Mouse (Mus musculus): ENCODE results near the gene Ppp2r2c. TPM values are rescaled to one million over a fixed set of nuclear protein-coding genes. Genes with fewer than 3 reads are reported as not detected.

The Ppp2r2c gene
- polyA plus RNA-seq, 1 experiment from 2014 or later = 38.3 TPM

DNA sequence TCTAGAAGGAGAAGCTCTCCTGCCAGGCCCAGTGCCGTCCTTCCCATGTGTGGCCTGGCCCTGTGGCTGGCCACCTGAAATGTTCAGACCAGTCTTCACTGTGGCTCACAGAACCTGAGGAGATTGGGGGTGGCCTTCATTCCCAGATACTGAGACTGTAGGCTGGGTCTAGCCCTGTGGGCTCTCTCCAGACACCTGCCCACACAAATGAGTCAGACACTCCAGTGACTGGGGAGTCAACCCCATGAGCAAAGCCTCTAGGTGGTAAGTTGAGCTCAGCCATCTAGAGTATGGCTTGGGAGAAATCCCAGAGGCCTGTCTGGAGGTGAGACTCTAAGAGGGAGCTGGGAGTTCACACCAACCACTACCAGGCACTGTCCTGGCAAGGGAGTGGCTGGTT lies 53.6 kb downstream of the Ppp2r2c start:
- DNase-seq (no peak), ATAC-seq (ENCODE audit: low FRiP score, low TSS enrichment) (no peak)
- Histone ChIP-seq H3K27me3 (ENCODE audit: control insufficient read depth, insufficient read depth, low read length) (no peaks in the 10 kb centered on the region), H3K27ac (replicated peaks; ENCODE audit: low read depth, low read length) (no peak overlapping the region), H3K9ac (replicated peaks; ENCODE audit: low read length) (no peak overlapping the region), H3K9me3 (ENCODE audit: control insufficient read depth, low read length) (no peaks in the 10 kb centered on the region), H3K4me2 (ENCODE audit: low read length) (no peak overlapping the region), H3K36me3 (ENCODE audit: control insufficient read depth, insufficient read depth, low read length) (no peaks in the 10 kb centered on the region), H3K4me1 (ENCODE audit: control insufficient read depth, insufficient read depth, low read length) (0 out of 2 replicates have a peak, but pooled peaks cover 3% of the 10 kb centered on the region), H3K4me3 (replicated peaks; ENCODE audit: low read depth, low read length) (no peak overlapping the region)
- WGBS = 86% methylated on average over 1 of the region's 1 CpGs

- ATAC-seq (ENCODE audit: low FRiP score, low TSS enrichment) (no peak), DNase-seq (no peak)
- Histone ChIP-seq H3K9me3 (ENCODE audit: control insufficient read depth, low read length) (no peaks in the 10 kb centered on the region), H3K4me2 (ENCODE audit: low read length) (no peak overlapping the region), H3K27me3 (ENCODE audit: control insufficient read depth, insufficient read depth, low read length) (no peaks in the 10 kb centered on the region), H3K4me3 (replicated peaks; ENCODE audit: low read depth, low read length) (no peak overlapping the region), H3K36me3 (ENCODE audit: control insufficient read depth, insufficient read depth, low read length) (no peaks in the 10 kb centered on the region), H3K4me1 (ENCODE audit: control insufficient read depth, insufficient read depth, low read length) (0 out of 2 replicates have a peak, but pooled peaks cover 3% of the 10 kb centered on the region), H3K27ac (replicated peaks; ENCODE audit: low read depth, low read length) (no peak overlapping the region), H3K9ac (replicated peaks; ENCODE audit: low read length) (no peak overlapping the region)
- WGBS = 79% methylated on average over 10 of the region's 10 CpGs
Measured at GRCm38 (mm10) chr5:36922811-36923210, 54.5 kb downstream of the Ppp2r2c start.

DNA sequence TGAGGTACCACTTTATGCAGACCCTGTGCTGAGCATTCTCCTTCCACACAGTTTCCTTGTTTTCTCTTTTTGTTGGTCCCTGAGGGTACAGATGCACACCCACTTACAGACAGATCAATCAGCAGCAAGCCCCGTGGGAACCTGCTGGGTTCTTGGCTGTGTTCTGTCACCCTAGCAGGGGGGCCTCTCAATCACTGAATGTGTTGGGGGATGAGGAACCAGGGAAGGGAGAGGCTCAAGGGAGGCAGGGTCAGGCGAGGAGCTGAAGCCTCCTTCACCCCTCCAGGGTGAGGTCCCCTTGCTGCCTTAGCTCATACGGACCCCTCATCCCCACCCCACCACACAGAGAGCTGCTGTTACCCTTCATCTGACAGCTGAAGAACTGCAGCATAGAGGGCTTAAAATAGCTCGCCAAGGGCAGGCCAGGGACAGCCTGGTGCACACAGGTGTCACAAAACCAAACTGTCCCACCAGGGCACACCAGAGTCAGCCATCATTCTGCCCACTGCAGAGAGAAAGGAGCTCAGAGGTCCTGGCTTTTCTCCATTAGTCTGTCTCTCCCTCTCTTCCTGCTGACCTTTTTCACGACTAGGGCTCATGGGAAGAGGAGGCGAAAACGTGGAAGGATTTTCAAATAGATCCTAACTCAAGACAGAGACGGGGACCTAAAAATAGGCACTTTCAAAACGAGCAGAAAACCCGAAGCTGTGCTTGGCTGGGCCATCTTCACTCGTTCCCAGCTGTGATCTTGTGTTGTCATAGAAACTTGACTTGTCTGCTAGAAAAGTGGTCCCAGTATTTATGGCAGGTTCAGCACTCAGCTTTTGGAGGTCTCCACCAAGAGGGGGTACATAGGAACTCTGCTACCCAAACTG lies 55.8 kb downstream of the Ppp2r2c start:
- Histone ChIP-seq H3K27ac (replicated peaks; ENCODE audit: low read depth, low read length) (no peak overlapping the region), H3K36me3 (ENCODE audit: control insufficient read depth, insufficient read depth, low read length) (no peaks in the 10 kb centered on the region), H3K4me2 (ENCODE audit: low read length) (no peak overlapping the region), H3K4me1 (ENCODE audit: control insufficient read depth, insufficient read depth, low read length) (0 out of 2 replicates have a peak, but pooled peaks cover 3% of the 10 kb centered on the region), H3K27me3 (ENCODE audit: control insufficient read depth, insufficient read depth, low read length) (no peaks in the 10 kb centered on the region), H3K9me3 (ENCODE audit: control insufficient read depth, low read length) (no peaks in the 10 kb centered on the region), H3K4me3 (replicated peaks; ENCODE audit: low read depth, low read length) (no peak overlapping the region), H3K9ac (replicated peaks; ENCODE audit: low read length) (no peak overlapping the region)
- DNase-seq = no peak
- 50% methylated on average over 11 of the region's 11 CpGs for WGBS
- ATAC-seq (ENCODE audit: low FRiP score, low TSS enrichment) = no peak

- Histone ChIP-seq H3K27me3 (ENCODE audit: control insufficient read depth, insufficient read depth, low read length) (no peaks in the 10 kb centered on the region), H3K4me3 (replicated peaks; ENCODE audit: low read depth, low read length) (no peak overlapping the region), H3K9me3 (ENCODE audit: control insufficient read depth, low read length) (no peaks in the 10 kb centered on the region), H3K9ac (replicated peaks; ENCODE audit: low read length) (no peak overlapping the region), H3K4me1 (ENCODE audit: control insufficient read depth, insufficient read depth, low read length) (no peaks in the 10 kb centered on the region), H3K27ac (replicated peaks; ENCODE audit: low read depth, low read length) (no peak overlapping the region), H3K36me3 (ENCODE audit: control insufficient read depth, insufficient read depth, low read length) (no peaks in the 10 kb centered on the region), H3K4me2 (ENCODE audit: low read length) (no peak overlapping the region)
- DNase-seq = peak; percentile 27
- no peak for ATAC-seq (ENCODE audit: low FRiP score, low TSS enrichment)
- WGBS = 47% methylated on average over 4 of the region's 4 CpGs
Measured at GRCm38 (mm10) chr5:36928701-36929100, 60.4 kb downstream of the Ppp2r2c start.

DNA sequence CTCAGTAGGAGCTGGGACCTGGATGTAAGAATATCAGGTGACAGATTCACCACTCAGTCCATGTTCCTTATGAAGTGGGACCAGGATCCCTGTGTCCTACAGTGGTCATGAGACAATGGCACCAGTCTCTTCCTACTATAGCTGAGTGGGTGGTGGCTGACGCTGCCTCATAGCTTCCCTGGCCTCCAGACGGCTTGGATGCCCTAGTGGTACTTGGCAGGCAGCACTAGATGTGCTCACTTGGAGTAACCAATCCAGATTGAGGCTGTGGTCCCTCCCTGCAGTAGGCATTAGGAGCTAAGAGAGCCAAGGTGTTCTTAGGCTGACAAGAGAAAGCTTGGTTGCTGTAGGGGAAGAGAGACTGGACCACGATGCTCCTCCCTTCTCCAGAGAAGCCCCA lies 61.1 kb downstream of the Ppp2r2c start:
- ATAC-seq (ENCODE audit: low FRiP score, low TSS enrichment) = no peak

GRCm38 (mm10) chr5:36933383-36933782 lies 65.1 kb downstream of the Ppp2r2c start:
- Histone ChIP-seq H3K36me3 (ENCODE audit: control insufficient read depth, insufficient read depth, low read length) (no peaks in the 10 kb centered on the region), H3K4me3 (replicated peaks; ENCODE audit: low read depth, low read length) (no peak overlapping the region), H3K4me2 (ENCODE audit: low read length) (no peak overlapping the region), H3K27me3 (ENCODE audit: control insufficient read depth, insufficient read depth, low read length) (no peaks in the 10 kb centered on the region), H3K9me3 (ENCODE audit: control insufficient read depth, low read length) (no peaks in the 10 kb centered on the region), H3K4me1 (ENCODE audit: control insufficient read depth, insufficient read depth, low read length) (peaks cover 16% of the 10 kb centered on the region), H3K9ac (replicated peaks; ENCODE audit: low read length) (no peak overlapping the region), H3K27ac (replicated peaks; ENCODE audit: low read depth, low read length) (no peak overlapping the region)
- DNase-seq (no peak), ATAC-seq (ENCODE audit: low FRiP score, low TSS enrichment) (no peak)
- WGBS = 70% methylated on average over 8 of the region's 8 CpGs

More for the DNA sequence above, 61.1 kb downstream of the Ppp2r2c start:
- Histone ChIP-seq H3K9me3 (ENCODE audit: control insufficient read depth, low read length) (no peaks in the 10 kb centered on the region), H3K4me2 (ENCODE audit: low read length) (no peak overlapping the region), H3K27me3 (ENCODE audit: control insufficient read depth, insufficient read depth, low read length) (no peaks in the 10 kb centered on the region), H3K4me1 (ENCODE audit: control insufficient read depth, insufficient read depth, low read length) (no peaks in the 10 kb centered on the region), H3K27ac (replicated peaks; ENCODE audit: low read depth, low read length) (no peak overlapping the region), H3K36me3 (ENCODE audit: control insufficient read depth, insufficient read depth, low read length) (no peaks in the 10 kb centered on the region), H3K9ac (replicated peaks; ENCODE audit: low read length) (no peak overlapping the region), H3K4me3 (replicated peaks; ENCODE audit: low read depth, low read length) (no peak overlapping the region)
- DNase-seq = no peak
- WGBS = 73% methylated on average over 3 of the region's 3 CpGs

- no peak overlapping the region for H3K4me3 ChIP-seq (replicated peaks; ENCODE audit: low read depth, low read length)
- H3K4me1 ChIP-seq (ENCODE audit: control insufficient read depth, insufficient read depth, low read length) = peaks cover 16% of the 10 kb centered on the region
- ATAC-seq (ENCODE audit: low FRiP score, low TSS enrichment) = peak; percentile 81; the same call in 1 of the 2 replicates
- peak; percentile 90 for DNase-seq
- 52% methylated on average over 17 of the region's 17 CpGs for WGBS
- H3K9me3 ChIP-seq (ENCODE audit: control insufficient read depth, low read length) = no peaks in the 10 kb centered on the region
- no peak overlapping the region for H3K9ac ChIP-seq (replicated peaks; ENCODE audit: low read length)
- H3K27me3 ChIP-seq (ENCODE audit: control insufficient read depth, insufficient read depth, low read length) = no peaks in the 10 kb centered on the region
- no peaks in the 10 kb centered on the region for H3K36me3 ChIP-seq (ENCODE audit: control insufficient read depth, insufficient read depth, low read length)
- peak overlapping the region; percentile 68 for H3K27ac ChIP-seq (replicated peaks; ENCODE audit: low read depth, low read length)
- H3K4me2 ChIP-seq (ENCODE audit: low read length) = no peak overlapping the region
Measured at GRCm38 (mm10) chr5:36935486-36936473, 67.5 kb downstream of the Ppp2r2c start.

- Histone ChIP-seq H3K4me1 (ENCODE audit: control insufficient read depth, insufficient read depth, low read length) (peaks cover 16% of the 10 kb centered on the region), H3K27ac (replicated peaks; ENCODE audit: low read depth, low read length) (peak overlapping the region; percentile 68), H3K4me2 (ENCODE audit: low read length) (no peak overlapping the region), H3K36me3 (ENCODE audit: control insufficient read depth, insufficient read depth, low read length) (no peaks in the 10 kb centered on the region), H3K9ac (replicated peaks; ENCODE audit: low read length) (no peak overlapping the region), H3K27me3 (ENCODE audit: control insufficient read depth, insufficient read depth, low read length) (no peaks in the 10 kb centered on the region), H3K4me3 (replicated peaks; ENCODE audit: low read depth, low read length) (no peak overlapping the region), H3K9me3 (ENCODE audit: control insufficient read depth, low read length) (no peaks in the 10 kb centered on the region)
- ATAC-seq (ENCODE audit: low FRiP score, low TSS enrichment) (no peak), DNase-seq (no peak)
- WGBS = 81% methylated on average over 7 of the region's 7 CpGs
Measured at GRCm38 (mm10) chr5:36936548-36936947, 68.2 kb downstream of the Ppp2r2c start.
